Mouse (Mus musculus) heart, embryonic 16.5 days (tissue): ENCODE results near the gene Abl1. TPM values are rescaled to one million over a fixed set of nuclear protein-coding genes. Genes with fewer than 3 reads are reported as not detected.

Experiments
- ATAC-seq: fragments of 200-750 bp; cut with Nextera tagmentation; replicated peaks from 2 replicates; pipeline ENCODE4 v1.8.0; 2017; ENCODE audit warnings: moderate number of reproducible peaks; ENCODE audit not compliant: insufficient read depth, low FRiP score; ENCODE audit errors: extremely low read depth
- H3K27ac ChIP-seq: fragments of 300-500 bp; sonication (generic); 2 replicates; pipeline ENCODE4 v1.5.1; 2014; ENCODE audit warnings: mild to moderate bottlenecking, low read length, control low read depth, moderate library complexity
- H3K27me3 ChIP-seq: fragments of 300-500 bp; sonication (generic); 2 replicates; pipeline ENCODE4 v1.6.1; 2014; ENCODE audit warnings: low read length, mixed read lengths; ENCODE audit not compliant: control insufficient read depth, insufficient read depth
- H3K36me3 ChIP-seq: fragments of 300-500 bp; sonication (generic); 2 replicates; pipeline ENCODE4 v1.6.1; 2014; ENCODE audit not compliant: control insufficient read depth, insufficient read depth
- H3K4me1 ChIP-seq: fragments of 300-500 bp; sonication (generic); 2 replicates; pipeline ENCODE4 v1.6.1; 2014; ENCODE audit warnings: low read length, mixed read lengths; ENCODE audit not compliant: control insufficient read depth, insufficient read depth
- H3K4me2 ChIP-seq: fragments of 300-500 bp; sonication (generic); 2 replicates; pipeline ENCODE4 v1.6.1; 2014; ENCODE audit warnings: low read depth, mild to moderate bottlenecking, control low read depth, low read length
- H3K4me3 ChIP-seq: fragments of 300-500 bp; sonication (generic); 2 replicates; pipeline ENCODE4 v1.5.1; 2014; ENCODE audit warnings: mild to moderate bottlenecking, control low read depth, low read length
- H3K9ac ChIP-seq: fragments of 300-500 bp; sonication (generic); 2 replicates; pipeline ENCODE4 v1.6.1; 2014; ENCODE audit warnings: low read length, control low read depth
- H3K9me3 ChIP-seq: fragments of 300-500 bp; sonication (generic); replicated peaks from 2 replicates; pipeline ENCODE4 v1.6.1; 2016; ENCODE audit warnings: low read length; ENCODE audit not compliant: control insufficient read depth
- WGBS: fragments of 180-500 bp; shearing (Covaris S2); extraction: QIAGEN DNeasy Blood & Tissue Kit; methylation state at CpG from one replicate; pipeline ENCODE4 v1.1.7; 2014; 5-methylcytosine and 5-hydroxymethylcytosine counted together
- polyA plus RNA-seq: library from polyadenylated mRNA; unstranded; fragments of >200 nt; fragmentation: Nextera tagmentation; extraction: Ambion mirVana; gene quantifications from 2 replicates; pipeline ENCODE4 v1.2.1, GENCODE M21; 2015

The Abl1 gene
- polyA plus RNA-seq, 1 experiment from 2014 or later = 24.0 TPM

DNA sequence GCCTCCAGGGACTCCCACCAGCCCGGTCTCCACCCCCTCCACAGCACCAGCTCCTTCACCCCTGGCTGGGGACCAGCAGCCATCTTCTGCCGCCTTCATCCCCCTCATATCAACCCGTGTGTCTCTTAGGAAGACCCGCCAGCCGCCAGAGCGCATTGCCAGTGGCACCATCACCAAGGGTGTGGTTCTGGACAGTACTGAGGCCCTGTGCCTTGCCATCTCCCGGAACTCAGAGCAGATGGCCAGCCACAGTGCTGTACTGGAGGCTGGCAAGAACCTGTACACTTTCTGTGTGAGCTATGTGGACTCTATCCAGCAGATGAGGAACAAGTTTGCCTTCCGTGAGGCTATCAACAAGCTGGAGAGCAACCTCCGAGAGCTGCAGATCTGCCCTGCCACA is 113.2 kb downstream of the Abl1 start:
- WGBS = 81% methylated on average over 9 of the region's 9 CpGs
- peaks cover 74% of the 10 kb centered on the region for H3K36me3 ChIP-seq
- no peak overlapping the region for H3K4me2 ChIP-seq
- H3K4me1 ChIP-seq = no peaks in the 10 kb centered on the region
- no peak overlapping the region for H3K4me3 ChIP-seq
- H3K27me3 ChIP-seq = no peaks in the 10 kb centered on the region
- no peak for ATAC-seq
- H3K9me3 ChIP-seq = no peaks in the 10 kb centered on the region
- H3K27ac ChIP-seq = no peak overlapping the region
- H3K9ac ChIP-seq = no peak overlapping the region

DNA sequence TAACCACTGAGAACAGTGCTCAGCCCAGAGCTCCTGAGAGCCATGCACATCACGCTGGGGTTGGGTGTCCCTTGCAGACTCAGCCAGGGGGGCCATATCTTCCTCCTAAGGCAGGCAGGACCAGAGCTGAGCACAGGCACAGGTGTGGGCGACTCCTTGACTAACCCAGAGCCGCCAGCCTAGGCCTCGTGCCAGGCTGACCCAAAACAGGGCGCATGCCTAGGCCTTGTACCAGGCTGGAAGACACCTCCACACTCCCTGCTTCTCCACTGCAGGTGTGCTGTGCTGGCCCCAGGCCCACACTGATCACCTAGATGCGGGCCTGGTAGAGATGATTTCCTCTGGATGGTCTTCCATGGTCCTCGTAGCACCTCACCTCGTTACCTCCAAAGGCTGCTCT is 114.6 kb downstream of the Abl1 start:
- H3K9me3 ChIP-seq = no peaks in the 10 kb centered on the region
- H3K36me3 ChIP-seq = peaks cover 61% of the 10 kb centered on the region
- H3K4me1 ChIP-seq = no peaks in the 10 kb centered on the region
- no peak overlapping the region for H3K4me2 ChIP-seq
- WGBS = 88% methylated on average over 8 of the region's 8 CpGs
- ATAC-seq = no peak
- H3K27me3 ChIP-seq = no peaks in the 10 kb centered on the region
- H3K27ac ChIP-seq = no peak overlapping the region
- H3K9ac ChIP-seq = no peak overlapping the region
- H3K4me3 ChIP-seq = no peak overlapping the region

DNA sequence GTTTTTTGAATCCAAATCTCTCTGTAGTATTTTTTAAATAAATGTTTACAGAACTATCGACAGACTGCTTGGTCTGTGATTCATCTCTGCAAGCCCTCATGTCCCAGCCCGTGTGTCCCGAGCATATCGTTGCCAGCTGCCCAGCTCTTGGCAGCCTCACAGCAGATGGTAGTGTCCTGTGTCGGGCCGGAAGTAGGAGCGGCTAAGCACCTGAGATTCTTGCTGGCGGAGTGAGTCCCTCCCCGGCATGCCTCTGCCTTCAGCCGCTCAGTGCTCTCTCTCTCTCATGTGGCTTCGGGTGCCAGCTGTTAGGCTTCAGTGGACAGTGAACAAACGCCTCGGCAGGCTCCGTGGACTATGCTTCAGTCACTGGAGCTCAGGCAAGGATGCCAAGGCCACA is 115.3 kb downstream of the Abl1 start:
- Histone ChIP-seq H3K9ac (no peak overlapping the region), H3K36me3 (peaks cover 54% of the 10 kb centered on the region), H3K27ac (no peak overlapping the region), H3K9me3 (no peaks in the 10 kb centered on the region), H3K4me2 (no peak overlapping the region), H3K4me3 (no peak overlapping the region), H3K27me3 (no peaks in the 10 kb centered on the region), H3K4me1 (no peaks in the 10 kb centered on the region)
- 77% methylated on average over 14 of the region's 14 CpGs for WGBS
- no peak for ATAC-seq

- 67% methylated on average over 9 of the region's 9 CpGs for WGBS
- H3K9ac ChIP-seq = no peak overlapping the region
These were observed 118.6 kb downstream of the Abl1 start for GRCm38 (mm10) chr2:31806639-31807382.

GRCm38 (mm10) chr2:31808410-31809357 is 120.5 kb downstream of the Abl1 start:
- Histone ChIP-seq H3K36me3 (peaks cover 8% of the 10 kb centered on the region), H3K4me2 (no peak overlapping the region), H3K4me3 (no peak overlapping the region), H3K27me3 (no peaks in the 10 kb centered on the region; the same call in 1 of the 2 replicates), H3K4me1 (no peaks in the 10 kb centered on the region), H3K27ac (no peak overlapping the region), H3K9me3 (no peaks in the 10 kb centered on the region), H3K9ac (no peak overlapping the region)
- ATAC-seq = no peak
- WGBS = 42% methylated on average over 28 of the region's 28 CpGs

More at GRCm38 (mm10) chr2:31806639-31807382, 118.6 kb downstream of the Abl1 start:
- no peaks in the 10 kb centered on the region for H3K9me3 ChIP-seq
- no peak overlapping the region for H3K4me2 ChIP-seq
- H3K36me3 ChIP-seq = peaks cover 22% of the 10 kb centered on the region
- no peaks in the 10 kb centered on the region for H3K4me1 ChIP-seq
- no peaks in the 10 kb centered on the region; the same call in 1 of the 2 replicates for H3K27me3 ChIP-seq
- no peak overlapping the region for H3K27ac ChIP-seq
- H3K4me3 ChIP-seq = no peak overlapping the region
- no peak for ATAC-seq

DNA sequence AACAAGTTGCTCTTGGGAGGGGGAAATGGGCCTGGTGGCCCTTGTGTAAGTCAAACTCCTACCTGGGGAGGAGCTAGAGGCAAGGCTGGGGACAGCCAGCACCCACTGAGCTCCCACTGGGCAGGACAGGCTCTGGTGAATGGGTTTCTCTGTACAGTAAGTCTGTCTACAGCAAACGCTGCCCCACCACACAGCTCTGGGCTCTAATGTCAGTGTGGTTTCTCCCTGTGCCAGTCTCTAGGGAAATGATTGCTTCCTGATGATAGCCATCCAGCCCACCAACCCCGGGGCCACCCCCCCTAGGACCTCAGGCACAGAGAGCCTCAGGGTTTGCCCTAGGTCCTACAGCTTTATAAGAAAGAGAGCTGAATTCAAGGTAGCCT is 121.2 kb downstream of the Abl1 start:
- H3K36me3 ChIP-seq = peaks cover 2% of the 10 kb centered on the region; the same call in 1 of the 2 replicates
- H3K27me3 ChIP-seq = no peaks in the 10 kb centered on the region; the same call in 1 of the 2 replicates
- WGBS = 58% methylated on average over 2 of the region's 2 CpGs
- no peak overlapping the region for H3K9ac ChIP-seq
- H3K4me3 ChIP-seq = no peak overlapping the region
- H3K27ac ChIP-seq = no peak overlapping the region
- no peak overlapping the region for H3K4me2 ChIP-seq
- no peaks in the 10 kb centered on the region for H3K4me1 ChIP-seq
- no peaks in the 10 kb centered on the region for H3K9me3 ChIP-seq
- ATAC-seq = no peak

- WGBS = 51% methylated on average over 12 of the region's 12 CpGs
These were observed 122.3 kb downstream of the Abl1 start, which contains the start of gene Qrfp for GRCm38 (mm10) chr2:31810444-31810843. Gene Qrfp (minus strand): TSS chr2:31810580.

GRCm38 (mm10) chr2:31811086-31811958 is 123.1 kb downstream of the Abl1 start:
- WGBS = 74% methylated on average over 14 of the region's 14 CpGs
- ATAC-seq = no peak
- no peaks in the 10 kb centered on the region; the same call in none of the 2 replicates for H3K27me3 ChIP-seq

More at GRCm38 (mm10) chr2:31810444-31810843, 122.3 kb downstream of the Abl1 start, which contains the start of gene Qrfp:
- Histone ChIP-seq H3K27me3 (no peaks in the 10 kb centered on the region; the same call in none of the 2 replicates), H3K27ac (no peak within 1 kb of the TSS), H3K4me1 (no peaks in the 10 kb centered on the region), H3K4me3 (no peak within 1 kb of the TSS), H3K9ac (no peak within 1 kb of the TSS), H3K9me3 (no peaks in the 10 kb centered on the region), H3K4me2 (no peak within 1 kb of the TSS), H3K36me3 (no peaks in the 10 kb centered on the region)
- ATAC-seq = no peak

More at GRCm38 (mm10) chr2:31811086-31811958, 123.1 kb downstream of the Abl1 start:
- Histone ChIP-seq H3K4me3 (no peak overlapping the region), H3K4me1 (no peaks in the 10 kb centered on the region), H3K4me2 (no peak overlapping the region), H3K36me3 (no peaks in the 10 kb centered on the region), H3K9me3 (no peaks in the 10 kb centered on the region), H3K27ac (no peak overlapping the region), H3K9ac (no peak overlapping the region)
